Mouse (Mus musculus): ENCODE measurements around the gene Gm28035. TPM values are rescaled to one million over a fixed set of nuclear protein-coding genes. Genes with fewer than 3 reads are reported as not detected.

The Gm28035 gene
- polyA plus RNA-seq, 1 experiment: 6.4 TPM

DNA sequence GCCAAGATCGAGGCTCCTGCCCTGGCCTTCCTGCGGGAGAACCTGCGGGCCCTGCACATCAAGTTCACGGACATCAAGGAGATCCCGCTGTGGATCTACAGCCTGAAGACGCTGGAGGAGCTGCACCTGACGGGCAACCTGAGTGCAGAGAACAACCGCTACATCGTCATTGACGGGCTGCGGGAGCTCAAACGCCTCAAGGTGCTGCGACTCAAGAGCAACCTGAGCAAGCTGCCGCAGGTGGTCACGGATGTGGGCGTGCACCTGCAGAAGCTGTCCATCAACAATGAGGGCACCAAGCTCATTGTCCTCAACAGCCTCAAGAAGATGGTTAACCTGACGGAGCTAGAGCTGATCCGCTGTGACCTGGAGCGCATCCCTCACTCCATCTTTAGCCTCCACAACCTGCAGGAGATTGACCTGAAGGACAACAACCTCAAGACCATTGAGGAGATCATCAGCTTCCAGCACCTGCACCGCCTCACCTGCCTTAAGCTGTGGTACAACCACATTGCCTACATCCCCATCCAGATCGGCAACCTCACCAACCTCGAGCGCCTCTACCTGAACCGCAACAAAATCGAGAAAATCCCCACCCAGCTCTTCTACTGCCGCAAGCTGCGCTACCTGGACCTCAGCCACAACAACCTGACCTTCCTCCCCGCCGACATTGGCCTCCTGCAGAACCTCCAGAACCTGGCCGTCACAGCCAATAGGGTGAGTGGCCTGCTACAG lies 16.4 kb downstream of the Gm28035 start:
- TF ChIP-seq CTCF (conservative IDR thresholded peaks at IDR 0.05; ENCODE audit: insufficient read depth, insufficient read length, low read depth, low read length): no peak
- TF ChIP-seq POLR2A (IDR thresholded peaks at IDR 0.05; ENCODE audit: low read depth, low read length): no peak
- Histone ChIP-seq H3K36me3 (ENCODE audit: control insufficient read depth, insufficient read depth, low read length) (peaks cover 2% of the 10 kb centered on the region; the same call in 1 of the 2 replicates), H3K27me3 (replicated peaks; ENCODE audit: control insufficient read depth, insufficient read depth, low read length) (no peaks in the 10 kb centered on the region), H3K27ac (ENCODE audit: insufficient read depth, low read depth, low read length) (no peak overlapping the region), H3K4me1 (ENCODE audit: control insufficient read depth, insufficient read depth, low read length) (peaks cover 19% of the 10 kb centered on the region), H3K4me3 (ENCODE audit: insufficient read depth, low read depth, low read length) (no peak overlapping the region)
- DNase-seq: no peak
- 95% methylated on average over 30 of the region's 30 CpGs for WGBS

DNA sequence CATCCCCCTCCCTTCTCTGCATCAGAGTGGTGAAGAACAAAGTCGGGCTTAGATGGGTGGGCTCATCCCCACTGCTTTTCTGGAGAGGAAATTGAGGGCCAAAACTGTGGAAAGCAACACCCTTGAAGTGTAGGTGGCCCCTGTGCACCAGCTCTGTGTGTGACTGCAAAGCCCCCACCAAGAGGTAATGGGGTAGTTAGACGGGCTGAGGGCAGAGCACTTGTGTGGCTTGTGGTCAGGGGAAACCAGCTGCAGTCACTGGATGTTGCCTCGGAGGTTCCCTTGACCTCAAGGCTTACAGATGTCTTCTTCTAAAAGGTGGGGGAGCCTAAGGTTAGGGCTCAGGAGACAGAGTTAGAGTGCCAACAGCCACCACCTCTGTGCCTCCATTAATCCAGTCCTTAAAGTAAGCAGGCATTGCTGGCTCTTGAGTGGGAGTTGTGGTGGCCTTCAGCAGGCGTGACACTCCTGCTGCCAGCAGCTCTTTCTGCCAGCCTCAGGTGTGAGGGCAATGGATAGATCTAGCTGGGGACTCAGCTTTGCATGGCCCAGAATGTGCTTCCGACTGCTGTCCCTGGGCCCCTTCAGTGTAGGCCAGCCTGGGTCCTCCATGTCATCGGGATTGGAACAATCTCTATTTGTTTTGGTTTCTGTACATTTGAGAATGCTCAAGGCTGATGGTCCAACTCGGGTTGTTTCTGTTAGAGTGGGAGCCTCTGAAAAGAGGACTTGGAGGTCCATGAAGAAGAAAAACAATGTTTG lies 17.5 kb downstream of the Gm28035 start:
- H3K27ac ChIP-seq (ENCODE audit: insufficient read depth, low read depth, low read length): peak overlapping the region; percentile 53
- no peak for DNase-seq
- 59% methylated on average over 7 of the region's 7 CpGs for WGBS
- TF ChIP-seq POLR2A (IDR thresholded peaks at IDR 0.05; ENCODE audit: low read depth, low read length) (no peak), CTCF (conservative IDR thresholded peaks at IDR 0.05; ENCODE audit: insufficient read depth, insufficient read length, low read depth, low read length) (no peak)
- H3K36me3 ChIP-seq (ENCODE audit: control insufficient read depth, insufficient read depth, low read length): peaks cover 2% of the 10 kb centered on the region; the same call in 1 of the 2 replicates
- peaks cover 18% of the 10 kb centered on the region for H3K4me1 ChIP-seq (ENCODE audit: control insufficient read depth, insufficient read depth, low read length)
- H3K4me3 ChIP-seq (ENCODE audit: insufficient read depth, low read depth, low read length): no peak overlapping the region
- H3K27me3 ChIP-seq (replicated peaks; ENCODE audit: control insufficient read depth, insufficient read depth, low read length): no peaks in the 10 kb centered on the region

DNA sequence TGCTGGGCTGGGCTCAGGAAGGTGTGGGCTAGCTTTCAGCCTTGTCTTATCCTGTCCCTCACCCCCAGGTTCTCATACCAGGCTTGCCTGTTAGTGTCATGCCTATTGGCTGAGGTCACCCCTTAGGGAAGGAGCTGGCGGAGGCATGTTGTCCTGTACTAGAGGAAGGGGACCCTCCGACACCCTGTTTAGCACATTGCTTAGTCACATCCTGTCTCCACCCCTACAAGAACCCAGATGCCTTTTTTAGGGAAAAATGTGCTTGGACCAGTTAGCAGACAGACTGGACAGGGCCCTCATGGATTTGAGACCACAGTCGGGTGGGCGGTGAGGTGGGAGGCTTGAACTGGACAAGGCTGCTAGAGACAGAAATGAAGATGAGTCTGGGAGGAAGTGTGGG lies 18.2 kb downstream of the Gm28035 start:
- WGBS: 41% methylated on average over 4 of the region's 4 CpGs
- Histone ChIP-seq H3K36me3 (ENCODE audit: control insufficient read depth, insufficient read depth, low read length) (peaks cover 2% of the 10 kb centered on the region; the same call in 1 of the 2 replicates), H3K27ac (ENCODE audit: insufficient read depth, low read depth, low read length) (peak overlapping the region; percentile 58), H3K4me3 (ENCODE audit: insufficient read depth, low read depth, low read length) (no peak overlapping the region), H3K27me3 (replicated peaks; ENCODE audit: control insufficient read depth, insufficient read depth, low read length) (no peaks in the 10 kb centered on the region), H3K4me1 (ENCODE audit: control insufficient read depth, insufficient read depth, low read length) (peaks cover 24% of the 10 kb centered on the region)
- DNase-seq: peak; percentile 86
- TF ChIP-seq POLR2A (IDR thresholded peaks at IDR 0.05; ENCODE audit: low read depth, low read length) (no peak), CTCF (conservative IDR thresholded peaks at IDR 0.05; ENCODE audit: insufficient read depth, insufficient read length, low read depth, low read length) (no peak)

DNA sequence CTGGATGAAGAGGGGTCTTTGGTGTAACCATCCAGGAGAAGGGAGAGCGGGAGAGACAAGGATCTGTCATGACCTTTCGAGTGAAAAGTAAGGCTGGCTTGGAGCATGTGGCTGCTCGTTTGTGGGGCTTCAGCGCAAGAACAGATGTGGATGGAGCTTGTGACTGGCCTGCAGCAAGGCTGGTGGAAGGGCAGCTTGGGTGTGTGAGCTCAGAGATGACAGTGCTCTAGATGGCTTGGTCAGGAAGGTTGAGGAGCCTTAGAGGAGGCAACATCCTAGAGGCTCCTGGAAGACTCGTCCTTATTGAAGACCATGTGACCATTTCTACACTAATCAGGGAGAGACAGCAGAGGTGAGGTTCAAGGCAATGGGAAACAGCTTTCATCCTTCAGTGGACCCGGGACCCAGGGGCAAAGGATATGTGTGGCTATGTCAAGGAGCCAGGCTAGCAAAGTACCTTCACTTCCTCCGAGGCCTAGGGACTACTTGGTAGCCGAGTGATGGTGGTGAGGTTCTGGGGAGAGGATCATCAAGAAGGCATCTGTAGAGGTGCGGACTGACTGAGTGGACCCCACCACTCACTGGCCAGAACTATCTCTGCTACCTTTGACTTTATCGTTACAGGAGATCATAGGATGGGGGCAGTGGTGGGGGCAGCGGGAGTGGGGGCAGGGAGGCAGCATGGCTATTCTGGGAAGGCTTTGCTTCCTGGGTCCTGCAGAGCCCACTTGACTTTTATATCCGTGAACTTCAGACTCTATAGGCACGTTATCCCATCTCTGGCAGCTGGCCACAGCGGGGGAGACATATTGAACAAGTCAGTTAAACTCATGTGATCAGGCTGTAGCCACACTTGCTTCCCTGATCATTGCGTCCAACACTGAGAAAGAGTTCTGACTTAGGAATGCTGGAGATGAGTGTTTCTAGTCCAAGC lies 19.0 kb downstream of the Gm28035 start:
- Histone ChIP-seq H3K27ac (ENCODE audit: insufficient read depth, low read depth, low read length) (peak overlapping the region; percentile 58), H3K4me3 (ENCODE audit: insufficient read depth, low read depth, low read length) (no peak overlapping the region), H3K36me3 (ENCODE audit: control insufficient read depth, insufficient read depth, low read length) (peaks cover 2% of the 10 kb centered on the region; the same call in 1 of the 2 replicates), H3K27me3 (replicated peaks; ENCODE audit: control insufficient read depth, insufficient read depth, low read length) (no peaks in the 10 kb centered on the region), H3K4me1 (ENCODE audit: control insufficient read depth, insufficient read depth, low read length) (peaks cover 30% of the 10 kb centered on the region)
- TF ChIP-seq POLR2A (IDR thresholded peaks at IDR 0.05; ENCODE audit: low read depth, low read length): no peak
- no peak for TF ChIP-seq CTCF (conservative IDR thresholded peaks at IDR 0.05; ENCODE audit: insufficient read depth, insufficient read length, low read depth, low read length)
- DNase-seq: peak; percentile 74
- 71% methylated on average over 15 of the region's 15 CpGs for WGBS

DNA sequence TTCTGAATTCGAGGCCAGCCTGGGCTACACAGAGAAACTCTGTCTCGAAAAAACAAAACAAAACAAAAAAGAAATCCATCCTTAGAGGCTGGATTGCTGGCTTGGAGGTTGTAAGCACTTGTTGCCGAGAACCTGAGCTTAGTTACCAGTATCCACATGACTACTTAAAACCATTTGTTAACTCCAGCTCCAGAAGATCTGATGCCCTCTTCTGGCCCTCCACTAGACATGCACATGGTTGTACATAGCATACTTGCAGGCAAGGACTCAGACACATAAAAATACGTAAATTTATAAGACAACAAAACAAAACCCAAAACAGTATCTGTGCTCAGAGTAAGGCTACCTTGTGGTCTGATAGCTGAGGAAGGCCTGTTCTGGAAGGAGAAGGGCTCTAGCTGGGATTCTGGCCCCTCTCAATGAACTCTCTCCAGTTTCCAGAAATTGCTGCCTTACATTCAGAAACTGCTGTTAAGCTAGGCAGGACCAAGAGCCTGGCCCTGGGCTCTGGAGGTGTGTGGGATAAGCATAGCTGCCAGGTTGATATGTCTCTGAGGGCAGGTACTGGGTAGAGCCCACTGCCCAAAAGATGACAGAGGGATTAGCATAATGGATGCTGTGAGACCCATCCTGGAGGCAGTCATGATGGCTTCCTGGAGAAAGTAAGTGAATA lies 20.8 kb downstream of the Gm28035 start:
- Histone ChIP-seq H3K27ac (ENCODE audit: insufficient read depth, low read depth, low read length) (no peak overlapping the region), H3K36me3 (ENCODE audit: control insufficient read depth, insufficient read depth, low read length) (peaks cover 2% of the 10 kb centered on the region; the same call in 1 of the 2 replicates), H3K27me3 (replicated peaks; ENCODE audit: control insufficient read depth, insufficient read depth, low read length) (no peaks in the 10 kb centered on the region), H3K4me1 (ENCODE audit: control insufficient read depth, insufficient read depth, low read length) (peaks cover 45% of the 10 kb centered on the region), H3K4me3 (ENCODE audit: insufficient read depth, low read depth, low read length) (no peak overlapping the region)
- WGBS: 72% methylated on average over 4 of the region's 4 CpGs
- peak; percentile 15; the same call in 1 of the 2 replicates for TF ChIP-seq CTCF (conservative IDR thresholded peaks at IDR 0.05; ENCODE audit: insufficient read depth, insufficient read length, low read depth, low read length)
- TF ChIP-seq POLR2A (IDR thresholded peaks at IDR 0.05; ENCODE audit: low read depth, low read length): no peak
- DNase-seq: peak; percentile 26
